ENCODE assay signal across 15 mouse cellular contexts in the genomic region with DNA sequence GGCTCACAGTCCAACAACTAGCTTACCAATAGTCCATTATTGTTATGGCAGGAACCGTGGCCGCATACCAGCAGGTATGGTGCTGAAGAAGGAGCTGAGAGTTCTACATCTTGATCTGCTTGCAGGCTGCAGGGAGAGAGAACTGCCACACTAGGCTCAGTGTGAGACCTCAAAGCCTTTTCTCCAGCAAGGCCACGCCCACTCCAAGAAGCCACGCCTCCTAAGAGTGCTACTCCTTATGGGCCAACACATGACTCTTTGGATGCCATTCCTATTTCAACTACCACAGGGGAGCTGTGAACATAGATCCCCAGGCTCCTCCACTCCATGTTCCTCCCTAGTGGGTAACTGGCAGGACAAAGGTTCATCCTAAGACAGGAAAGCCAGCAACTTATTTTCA.
"Had no signal": no experiment of that assay in that cellular context is flagged by ENCODE, and none has a peak within 500 bp of the region (broad histone marks: within the 10 kb centered on the region; RNA-seq: fewer than 3 reads in every experiment).

No protein-coding gene starts in this region.

- H3K27me3 ChIP-seq: limb, embryonic 12.5 days; neural tube, embryonic 15.5 days had no signal

- H3K4me2 ChIP-seq: limb, embryonic 12.5 days; neural tube, embryonic 15.5 days had no signal

- H3K9ac ChIP-seq: limb, embryonic 12.5 days; neural tube, embryonic 15.5 days had no signal

- H3K27ac ChIP-seq: limb, embryonic 12.5 days; midbrain, embryonic 10.5 days; neural tube, embryonic 15.5 days; stomach, postnatal 0 days had no signal

- H3K9me3 ChIP-seq: limb, embryonic 12.5 days; midbrain, embryonic 10.5 days; neural tube, embryonic 15.5 days had no signal

- H3K36me3 ChIP-seq: limb, embryonic 12.5 days; midbrain, embryonic 10.5 days; neural tube, embryonic 15.5 days had no signal

- H3K4me3 ChIP-seq: limb, embryonic 12.5 days; midbrain, embryonic 10.5 days; myocyte; neural tube, embryonic 15.5 days had no signal

- ATAC-seq: inflammation-experienced regulatory T-cells, adult 6 months; intestine, postnatal 0 days had no signal

- DNase-seq: kidney, adult 9 months; kidney, postnatal 14 days; lung, postnatal 36 days; midbrain, embryonic 14.5 days; right cerebral cortex, adult 18-20 months; right cerebral cortex, postnatal 25 days; thymus, adult 2 months; thymus, postnatal 36 days had no signal

- H3K4me1 ChIP-seq: limb, embryonic 12.5 days; midbrain, embryonic 10.5 days; neural tube, embryonic 15.5 days had no signal
